Comparison of ENCODE assay signal across 1 mouse cellular context in genomic region chr7:28765211-28765610, GRCm38 (mm10).
TF ChIP-seq lines count a peak whose summit lies in the region.

No protein-coding gene starts in this region.

TF ChIP-seq in CH12.LX, 34 proteins besides CTCF, POLR2A, EP300 and RAD21 (continued from another document):
- no peak for TF ChIP-seq MXI1 (IDR thresholded peaks at IDR 0.05; ENCODE audit: low read depth, low read length)
- no peak for TF ChIP-seq E2F4 (IDR thresholded peaks at IDR 0.05; ENCODE audit: insufficient replicate concordance, low read depth, low read length)
- TF ChIP-seq BHLHE40 (IDR thresholded peaks at IDR 0.05; ENCODE audit: low read depth, low read length) = no peak
- TF ChIP-seq ELF1 (IDR thresholded peaks at IDR 0.05; ENCODE audit: low read depth, low read length) = no peak
- no peak for TF ChIP-seq CHD2 (IDR thresholded peaks at IDR 0.05; ENCODE audit: low read length)
